Mouse (Mus musculus): ENCODE measurements around the gene Kif6. TPM values are rescaled to one million over a fixed set of nuclear protein-coding genes. Genes with fewer than 3 reads are reported as not detected.

Kif6 gene
- total and polyA plus RNA-seq, 2 experiments from 2014 or later, result 1.7 to 40.5 TPM

GRCm38 (mm10) chr17:49693206-49693605, 78.3 kb downstream of the Kif6 start:
- no peak overlapping the region for H3K4me2 ChIP-seq (ENCODE audit: low read depth, low read length)
- WGBS, result 76% methylated on average over 5 of the region's 5 CpGs
- H3K9ac ChIP-seq (replicated peaks; ENCODE audit: low read depth, low read length), result no peak overlapping the region
- no peaks in the 10 kb centered on the region for H3K36me3 ChIP-seq (replicated peaks; ENCODE audit: control insufficient read depth, insufficient read depth, low read length)
- no peaks in the 10 kb centered on the region for H3K9me3 ChIP-seq (replicated peaks; ENCODE audit: control insufficient read depth, low read length)
- H3K27me3 ChIP-seq (ENCODE audit: control insufficient read depth, insufficient read depth, low read length), result no peaks in the 10 kb centered on the region
- no peak overlapping the region for H3K4me3 ChIP-seq (ENCODE audit: low read depth, low read length)
- ATAC-seq (ENCODE audit: insufficient read depth, low read depth), result no peak
- no peak for DNase-seq (ENCODE audit: low spot score)
- TF ChIP-seq CTCF (IDR thresholded peaks at IDR 0.05; ENCODE audit: low read depth) (no peak), EP300 (IDR thresholded peaks at IDR 0.05; ENCODE audit: low read depth) (no peak)
- H3K27ac ChIP-seq (ENCODE audit: low read depth), result no peak overlapping the region
- H3K4me1 ChIP-seq (ENCODE audit: control insufficient read depth, insufficient read depth), result peaks cover 13% of the 10 kb centered on the region; the same call in 1 of the 2 replicates

GRCm38 (mm10) chr17:49697220-49697619, 82.3 kb downstream of the Kif6 start:
- Histone ChIP-seq H3K9ac (replicated peaks; ENCODE audit: low read depth, low read length) (no peak overlapping the region), H3K27me3 (ENCODE audit: control insufficient read depth, insufficient read depth, low read length) (no peaks in the 10 kb centered on the region), H3K4me2 (ENCODE audit: low read depth, low read length) (no peak overlapping the region), H3K36me3 (replicated peaks; ENCODE audit: control insufficient read depth, insufficient read depth, low read length) (no peaks in the 10 kb centered on the region), H3K4me1 (ENCODE audit: control insufficient read depth, insufficient read depth) (no peaks in the 10 kb centered on the region), H3K27ac (ENCODE audit: low read depth) (no peak overlapping the region), H3K4me3 (ENCODE audit: low read depth, low read length) (no peak overlapping the region), H3K9me3 (replicated peaks; ENCODE audit: control insufficient read depth, low read length) (no peaks in the 10 kb centered on the region)
- 78% methylated on average over 5 of the region's 5 CpGs for WGBS
- DNase-seq (ENCODE audit: low spot score) (no peak), ATAC-seq (ENCODE audit: insufficient read depth, low read depth) (no peak)
- TF ChIP-seq EP300 (IDR thresholded peaks at IDR 0.05; ENCODE audit: low read depth), result no peak
- TF ChIP-seq CTCF (IDR thresholded peaks at IDR 0.05; ENCODE audit: low read depth), result no peak

- Histone ChIP-seq H3K27ac (ENCODE audit: low read depth) (no peak overlapping the region), H3K36me3 (replicated peaks; ENCODE audit: control insufficient read depth, insufficient read depth, low read length) (no peaks in the 10 kb centered on the region), H3K4me3 (ENCODE audit: low read depth, low read length) (no peak overlapping the region), H3K9ac (replicated peaks; ENCODE audit: low read depth, low read length) (no peak overlapping the region), H3K27me3 (ENCODE audit: control insufficient read depth, insufficient read depth, low read length) (no peaks in the 10 kb centered on the region), H3K4me2 (ENCODE audit: low read depth, low read length) (no peak overlapping the region), H3K9me3 (replicated peaks; ENCODE audit: control insufficient read depth, low read length) (no peaks in the 10 kb centered on the region), H3K4me1 (ENCODE audit: control insufficient read depth, insufficient read depth) (no peaks in the 10 kb centered on the region)
- DNase-seq (ENCODE audit: low spot score), result no peak
- TF ChIP-seq EP300 (IDR thresholded peaks at IDR 0.05; ENCODE audit: low read depth) (no peak), CTCF (IDR thresholded peaks at IDR 0.05; ENCODE audit: low read depth) (no peak)
- no peak for ATAC-seq (ENCODE audit: insufficient read depth, low read depth)
- 76% methylated on average over 12 of the region's 12 CpGs for WGBS
Measured at GRCm38 (mm10) chr17:49703492-49704249, 88.7 kb downstream of the Kif6 start.

GRCm38 (mm10) chr17:49709192-49709591, 94.3 kb downstream of the Kif6 start:
- DNase-seq (ENCODE audit: low spot score) (no peak), ATAC-seq (ENCODE audit: insufficient read depth, low read depth) (no peak)
- TF ChIP-seq CTCF (IDR thresholded peaks at IDR 0.05; ENCODE audit: low read depth), result no peak
- no peak for TF ChIP-seq EP300 (IDR thresholded peaks at IDR 0.05; ENCODE audit: low read depth)
- Histone ChIP-seq H3K9me3 (replicated peaks; ENCODE audit: control insufficient read depth, low read length) (no peaks in the 10 kb centered on the region), H3K27me3 (ENCODE audit: control insufficient read depth, insufficient read depth, low read length) (no peaks in the 10 kb centered on the region), H3K9ac (replicated peaks; ENCODE audit: low read depth, low read length) (no peak overlapping the region), H3K36me3 (replicated peaks; ENCODE audit: control insufficient read depth, insufficient read depth, low read length) (no peaks in the 10 kb centered on the region), H3K27ac (ENCODE audit: low read depth) (no peak overlapping the region), H3K4me2 (ENCODE audit: low read depth, low read length) (no peak overlapping the region), H3K4me3 (ENCODE audit: low read depth, low read length) (no peak overlapping the region), H3K4me1 (ENCODE audit: control insufficient read depth, insufficient read depth) (no peaks in the 10 kb centered on the region)
- 68% methylated on average over 2 of the region's 2 CpGs for WGBS

- ATAC-seq (ENCODE audit: insufficient read depth, low read depth) (no peak), DNase-seq (ENCODE audit: low spot score) (no peak)
- Histone ChIP-seq H3K9me3 (replicated peaks; ENCODE audit: control insufficient read depth, low read length) (no peaks in the 10 kb centered on the region), H3K27ac (ENCODE audit: low read depth) (no peak overlapping the region), H3K4me3 (ENCODE audit: low read depth, low read length) (no peak overlapping the region), H3K36me3 (replicated peaks; ENCODE audit: control insufficient read depth, insufficient read depth, low read length) (no peaks in the 10 kb centered on the region), H3K9ac (replicated peaks; ENCODE audit: low read depth, low read length) (no peak overlapping the region), H3K4me2 (ENCODE audit: low read depth, low read length) (no peak overlapping the region), H3K4me1 (ENCODE audit: control insufficient read depth, insufficient read depth) (no peaks in the 10 kb centered on the region), H3K27me3 (ENCODE audit: control insufficient read depth, insufficient read depth, low read length) (no peaks in the 10 kb centered on the region)
- TF ChIP-seq CTCF (IDR thresholded peaks at IDR 0.05; ENCODE audit: low read depth), result no peak
- no peak for TF ChIP-seq EP300 (IDR thresholded peaks at IDR 0.05; ENCODE audit: low read depth)
- 80% methylated on average over 5 of the region's 5 CpGs for WGBS
Measured at GRCm38 (mm10) chr17:49710101-49710630, 95.2 kb downstream of the Kif6 start.
